Mouse (Mus musculus) liver, adult 2 months (tissue): ENCODE measurements around the gene Psmg3.

Source experiments
- CTCF ChIP-seq: fragments of 200-500 bp; IDR thresholded peaks from 2 replicates; pipeline ENCODE4 v1.5.1; 2011; ENCODE audit warnings: low read depth, low read length, control low read depth
- POLR2A ChIP-seq: fragments of 200-500 bp; IDR thresholded peaks from 2 replicates; pipeline ENCODE4 v1.6.1; 2011; ENCODE audit warnings: low read length, control low read depth; ENCODE audit not compliant: insufficient read depth; ENCODE audit errors: extremely low read depth

DNA sequence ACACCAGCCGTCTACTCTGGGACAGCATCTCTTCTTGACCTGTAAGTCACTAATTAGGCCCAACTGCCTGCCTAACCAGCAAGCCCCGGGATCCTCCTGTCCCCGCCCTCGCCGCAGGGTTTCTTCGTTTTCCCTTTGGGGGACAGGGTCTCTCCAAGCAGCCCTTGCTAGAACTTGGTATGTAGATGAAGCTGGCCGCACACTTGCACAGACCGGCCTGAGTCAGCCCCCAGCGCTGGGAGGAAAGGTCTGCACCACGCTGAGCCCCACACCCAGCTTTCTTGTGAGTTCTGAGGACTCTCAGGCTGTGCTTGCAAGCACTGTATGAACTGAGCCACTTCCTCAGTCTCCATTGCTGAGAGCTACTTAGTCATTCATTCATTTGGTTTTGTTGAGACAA is 2.2 kb downstream of the Psmg3 start:
- TF ChIP-seq CTCF (no peak), POLR2A (no peak)
